Mouse (Mus musculus) mesoderm, embryonic 11.5 days (tissue): ENCODE data around the gene Zfp974.
"Not testable (repeated sequence)": the region's sequence is repeated elsewhere in the genome, so short reads cannot be mapped to it uniquely, and the experiment has no call there.

Experiments
- DNase-seq: peaks from one replicate; pipeline ENCODE4 v3.0.0-alpha.2; 2012; ENCODE audit warnings: low read depth, low spot score

Zfp974 gene

GRCm38 (mm10) chr7:27928818-27929695 lies at the start of gene Zfp974:
Gene Zfp974, minus strand, starts transcription at chr7:27929460.
- peak; percentile 70 for DNase-seq

- not testable (repeated sequence) for DNase-seq
These were observed 20.2 kb upstream of the Zfp974 start for GRCm38 (mm10) chr7:27949451-27949850.

GRCm38 (mm10) chr7:27941869-27942268 lies 12.6 kb upstream of the Zfp974 start:
- DNase-seq, result not testable (repeated sequence)

GRCm38 (mm10) chr7:27933800-27934158 lies 4.5 kb upstream of the Zfp974 start:
- DNase-seq, result not testable (repeated sequence)

GRCm38 (mm10) chr7:27933050-27933799 lies 4.0 kb upstream of the Zfp974 start:
- DNase-seq, result no peak

- DNase-seq, result not testable (repeated sequence)
These were observed 2.2 kb downstream of the Zfp974 start for GRCm38 (mm10) chr7:27927041-27927440.

- not testable (repeated sequence) for DNase-seq
These were observed 18.3 kb downstream of the Zfp974 start for GRCm38 (mm10) chr7:27910952-27911351.

- no peak for DNase-seq
These were observed 24.0 kb downstream of the Zfp974 start for GRCm38 (mm10) chr7:27905061-27905848.

- no peak for DNase-seq
These were observed 28.7 kb downstream of the Zfp974 start for GRCm38 (mm10) chr7:27900601-27901000.

GRCm38 (mm10) chr7:27881721-27882120 lies 47.5 kb downstream of the Zfp974 start:
- DNase-seq, result no peak

GRCm38 (mm10) chr7:27862578-27862977 lies 66.7 kb downstream of the Zfp974 start:
- not testable (repeated sequence) for DNase-seq

- peak; percentile 66 for DNase-seq
These were observed 68.6 kb downstream of the Zfp974 start for GRCm38 (mm10) chr7:27860396-27861235.

GRCm38 (mm10) chr7:27859301-27860251 lies 69.7 kb downstream of the Zfp974 start:
- DNase-seq, result no peak
